Mouse (Mus musculus) C3H10T1/2 (cell line): Measurements from ENCODE around the gene Dcaf8. TPM values are rescaled to one million over a fixed set of nuclear protein-coding genes. Genes with fewer than 3 reads are reported as not detected.

ENCODE experiments used
- polyA plus RNA-seq, 2 experiments: library from polyadenylated mRNA; unstranded; fragments of >200 nt; fragmentation: generic; extraction: Trizol; gene quantifications; one replicate each; pipeline ENCODE4 v1.2.1; 2012; ENCODE audit warnings: missing spikeins in 2 of 2

The Dcaf8 gene
- 10 to 100 TPM in 1 of 2 experiments, 1 to 10 TPM in 1; 8.8 to 50.5 TPM for polyA plus RNA-seq

GRCm38 (mm10) chr1:172147835-172148278 lies at the start of gene Dcaf8:
Gene Dcaf8, plus strand, starts transcription at chr1:172148084.

GRCm38 (mm10) chr1:172126376-172127347 lies 21.2 kb upstream of the Dcaf8 start, which contains the start of gene Pex19:
Gene Pex19, plus strand, starts transcription at chr1:172126755.

DNA sequence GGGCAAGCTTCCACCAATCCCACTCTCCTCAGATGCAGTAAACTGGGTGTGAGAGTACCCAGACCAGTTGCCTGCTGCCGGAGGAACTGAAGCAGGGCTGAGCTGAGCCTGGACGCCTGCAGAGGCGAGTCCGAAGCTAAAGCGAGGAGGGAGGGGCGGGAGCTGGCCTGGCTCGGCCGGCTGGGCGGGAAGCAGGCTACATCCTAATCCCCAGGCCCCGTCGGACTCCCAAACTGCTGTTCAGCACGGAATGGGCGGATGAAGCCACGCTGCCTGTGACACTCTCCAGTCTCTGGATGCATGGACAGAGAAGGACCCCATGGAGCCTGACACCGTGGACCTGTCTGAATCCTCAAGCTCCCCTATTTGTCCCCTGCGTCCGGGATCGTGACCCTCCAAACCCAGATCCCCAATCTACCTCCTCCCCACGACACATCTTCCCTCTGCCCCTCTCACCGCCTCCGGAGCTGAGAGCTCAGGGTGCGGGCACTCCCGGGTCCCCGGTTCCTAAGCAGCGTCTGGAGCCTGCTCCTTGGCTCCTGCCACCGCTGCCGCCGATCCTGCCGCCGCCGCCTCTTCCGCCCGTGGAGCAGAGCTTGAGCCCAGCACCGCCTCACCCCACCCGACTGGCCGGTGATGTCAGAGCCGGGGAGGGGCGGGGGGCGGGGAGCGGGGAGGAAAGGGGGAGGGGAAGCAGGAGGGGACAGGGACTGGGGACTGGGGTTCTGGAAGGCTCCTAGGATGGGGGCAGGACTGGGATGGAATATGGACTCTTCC lies 58.4 kb downstream of the Dcaf8 start, which contains the start of gene Pea15a:
Gene Pea15a, minus strand, starts transcription at position 664 of the 777 bp plus-strand sequence.

GRCm38 (mm10) chr1:172219451-172220406 lies 71.8 kb downstream of the Dcaf8 start, which contains the start of gene Casq1:
Gene Casq1, minus strand, starts transcription at chr1:172219868.

Other genes with a start within 250 kb of the Dcaf8 start
- gene Slamf6, start 230.6 kb upstream of the Dcaf8 start, polyA plus RNA-seq = under 1 TPM in 1 of 2 experiments, not detected in 1; under 0.01 TPM
- gene Vangl2, start 119.6 kb upstream of the Dcaf8 start, polyA plus RNA-seq = 1 to 10 TPM; 1.4 to 5.0 TPM
- gene Nhlh1, start 90.5 kb upstream of the Dcaf8 start, polyA plus RNA-seq = not detected
- 100 to 1,000 TPM in 1 of 2 experiments, 10 to 100 TPM in 1; 49.1 to 154 TPM for gene Copa, start 65.6 kb upstream of the Dcaf8 start, polyA plus RNA-seq
- 10 to 100 TPM in 1 of 2 experiments, 1 to 10 TPM in 1; 9.3 to 52.9 TPM for gene Ncstn, start 65.3 kb upstream of the Dcaf8 start, polyA plus RNA-seq
- 10 to 100 TPM; 22.3 to 50.0 TPM for gene Pex19, start 21.3 kb upstream of the Dcaf8 start, polyA plus RNA-seq
- 10 to 100 TPM; 38.3 to 71.0 TPM for gene Pea15a, start 58.7 kb downstream of the Dcaf8 start, polyA plus RNA-seq
- gene Casq1, start 71.8 kb downstream of the Dcaf8 start, polyA plus RNA-seq = under 1 TPM; 0.02 to 0.40 TPM
- not detected for gene Atp1a4, start 110.3 kb downstream of the Dcaf8 start, polyA plus RNA-seq
- gene Igsf8, start 113.6 kb downstream of the Dcaf8 start, polyA plus RNA-seq = 10 to 100 TPM; 24.5 to 59.9 TPM
- gene Atp1a2, start 150.0 kb downstream of the Dcaf8 start, polyA plus RNA-seq = under 1 TPM in 1 of 2 experiments, not detected in 1; 0.02 TPM
- gene Kcnj9, start 181.2 kb downstream of the Dcaf8 start, polyA plus RNA-seq = under 1 TPM; under 0.01 to 0.19 TPM
- gene Kcnj10, start 193.1 kb downstream of the Dcaf8 start, polyA plus RNA-seq = under 1 TPM in 1 of 2 experiments, not detected in 1; 0.01 TPM
- 1 to 10 TPM in 1 of 2 experiments, under 1 TPM in 1; 0.43 to 1.8 TPM for gene Pigm, start 228.5 kb downstream of the Dcaf8 start, polyA plus RNA-seq